Mouse (Mus musculus): ENCODE results near the gene Tbxas1. TPM values are rescaled to one million over a fixed set of nuclear protein-coding genes. Genes with fewer than 3 reads are reported as not detected.
A peak's percentile ranks its signal among the peaks of the same experiment; 100 is the strongest.

Gene Tbxas1
- polyA plus RNA-seq, 1 experiment from 2014 or later, result 3.4 TPM

- peaks cover 9% of the 10 kb centered on the region; the same call in 1 of the 2 replicates for H3K4me1 ChIP-seq (ENCODE audit: insufficient read depth)
- no peak overlapping the region for H3K9ac ChIP-seq
- no peaks in the 10 kb centered on the region for H3K9me3 ChIP-seq (ENCODE audit: low read depth, low read length)
- H3K4me2 ChIP-seq, result no peak overlapping the region
- H3K27ac ChIP-seq (ENCODE audit: low read depth), result no peak overlapping the region
- DNase-seq (peak; percentile 51), ATAC-seq (ENCODE audit: insufficient read depth) (peak; percentile 62; the same call in 1 of the 2 replicates)
- H3K27me3 ChIP-seq (ENCODE audit: insufficient read depth, low read length), result no peaks in the 10 kb centered on the region
- no peaks in the 10 kb centered on the region for H3K36me3 ChIP-seq (ENCODE audit: insufficient read depth)
- TF ChIP-seq CTCF (IDR thresholded peaks at IDR 0.05; ENCODE audit: low read depth), result no peak
- H3K4me3 ChIP-seq (ENCODE audit: low read depth, low read length), result no peak overlapping the region
- WGBS, result 16% methylated on average over 12 of the region's 12 CpGs
These were observed 184.6 kb downstream of the Tbxas1 start for GRCm38 (mm10) chr6:39059547-39060497.

DNA sequence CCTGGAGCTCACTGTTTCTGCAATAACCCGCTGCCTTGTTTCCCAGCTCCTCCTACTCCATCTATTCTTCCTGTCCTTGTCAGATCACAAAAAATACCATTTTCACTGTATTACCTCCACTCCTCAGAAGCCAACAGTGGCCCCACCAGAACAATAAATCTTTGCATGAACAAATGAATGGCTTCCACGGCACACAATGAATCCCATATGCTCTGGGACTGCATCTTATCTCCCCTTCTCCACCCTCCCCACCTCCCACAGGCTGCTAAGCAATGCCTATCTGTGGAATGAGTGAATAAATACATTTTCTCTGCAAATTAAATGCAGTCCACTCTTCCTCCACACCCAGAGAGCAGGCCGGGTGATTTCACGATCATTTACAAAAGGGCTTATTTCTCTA is 186.0 kb downstream of the Tbxas1 start:
- WGBS, result 31% methylated on average over 4 of the region's 4 CpGs
- ATAC-seq (ENCODE audit: insufficient read depth) (no peak), DNase-seq (no peak)
- peaks cover 9% of the 10 kb centered on the region; the same call in 1 of the 2 replicates for H3K4me1 ChIP-seq (ENCODE audit: insufficient read depth)
- no peak for TF ChIP-seq CTCF (IDR thresholded peaks at IDR 0.05; ENCODE audit: low read depth)
- H3K4me3 ChIP-seq (ENCODE audit: low read depth, low read length), result no peak overlapping the region
- no peak overlapping the region for H3K9ac ChIP-seq
- H3K27me3 ChIP-seq (ENCODE audit: insufficient read depth, low read length), result no peaks in the 10 kb centered on the region
- H3K4me2 ChIP-seq, result no peak overlapping the region
- no peaks in the 10 kb centered on the region for H3K36me3 ChIP-seq (ENCODE audit: insufficient read depth)
- H3K27ac ChIP-seq (ENCODE audit: low read depth), result no peak overlapping the region
- H3K9me3 ChIP-seq (ENCODE audit: low read depth, low read length), result no peaks in the 10 kb centered on the region

DNA sequence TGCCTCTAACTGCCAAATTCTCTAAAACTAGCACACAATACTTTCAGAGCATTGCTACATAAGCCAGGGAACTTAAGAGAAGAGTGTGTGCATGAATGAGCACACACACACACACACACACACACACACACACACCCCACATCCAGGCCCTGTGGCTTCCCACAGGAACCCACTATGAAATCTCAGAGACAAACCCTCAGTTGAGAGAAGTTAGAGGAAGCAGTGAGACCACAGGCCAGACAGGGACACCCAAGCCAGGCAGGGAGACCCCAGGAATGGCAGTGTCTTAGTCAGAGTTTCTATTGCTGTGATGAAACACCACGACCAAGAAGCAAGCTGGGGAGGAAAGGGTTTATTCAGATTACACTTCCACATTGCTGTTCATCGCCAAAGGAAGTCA is 188.3 kb downstream of the Tbxas1 start:
- TF ChIP-seq CTCF (IDR thresholded peaks at IDR 0.05; ENCODE audit: low read depth), result no peak
- no peaks in the 10 kb centered on the region for H3K27me3 ChIP-seq (ENCODE audit: insufficient read depth, low read length)
- H3K27ac ChIP-seq (ENCODE audit: low read depth), result no peak overlapping the region
- peaks cover 9% of the 10 kb centered on the region; the same call in 1 of the 2 replicates for H3K4me1 ChIP-seq (ENCODE audit: insufficient read depth)
- no peak overlapping the region for H3K9ac ChIP-seq
- WGBS, result 55% methylated on average over 2 of the region's 2 CpGs
- H3K4me3 ChIP-seq (ENCODE audit: low read depth, low read length), result no peak overlapping the region
- no peaks in the 10 kb centered on the region for H3K9me3 ChIP-seq (ENCODE audit: low read depth, low read length)
- H3K4me2 ChIP-seq, result no peak overlapping the region
- ATAC-seq (ENCODE audit: insufficient read depth) (no peak), DNase-seq (no peak)
- H3K36me3 ChIP-seq (ENCODE audit: insufficient read depth), result no peaks in the 10 kb centered on the region

- ATAC-seq (ENCODE audit: insufficient read depth), result peak; percentile 74
- Histone ChIP-seq H3K27me3 (ENCODE audit: insufficient read depth, low read length) (no peaks in the 10 kb centered on the region), H3K36me3 (ENCODE audit: insufficient read depth) (no peaks in the 10 kb centered on the region), H3K4me3 (ENCODE audit: low read depth, low read length) (no peak overlapping the region), H3K27ac (ENCODE audit: low read depth) (no peak overlapping the region), H3K9me3 (ENCODE audit: low read depth, low read length) (no peaks in the 10 kb centered on the region), H3K4me1 (ENCODE audit: insufficient read depth) (no peaks in the 10 kb centered on the region), H3K9ac (no peak overlapping the region), H3K4me2 (no peak overlapping the region)
- peak; percentile 95 for DNase-seq
- TF ChIP-seq CTCF (IDR thresholded peaks at IDR 0.05; ENCODE audit: low read depth), result peak; percentile 91
- WGBS, result 35% methylated on average over 12 of the region's 12 CpGs
These were observed 191.9 kb downstream of the Tbxas1 start for GRCm38 (mm10) chr6:39066935-39067578.

GRCm38 (mm10) chr6:39072664-39073063 is 197.5 kb downstream of the Tbxas1 start:
- no peak for TF ChIP-seq CTCF (IDR thresholded peaks at IDR 0.05; ENCODE audit: low read depth)
- Histone ChIP-seq H3K4me3 (ENCODE audit: low read depth, low read length) (no peak overlapping the region), H3K9ac (no peak overlapping the region), H3K27ac (ENCODE audit: low read depth) (no peak overlapping the region), H3K9me3 (ENCODE audit: low read depth, low read length) (no peaks in the 10 kb centered on the region), H3K4me1 (ENCODE audit: insufficient read depth) (no peaks in the 10 kb centered on the region), H3K27me3 (ENCODE audit: insufficient read depth, low read length) (no peaks in the 10 kb centered on the region), H3K4me2 (no peak overlapping the region), H3K36me3 (ENCODE audit: insufficient read depth) (no peaks in the 10 kb centered on the region)
- ATAC-seq (ENCODE audit: insufficient read depth) (no peak), DNase-seq (no peak)
- 47% methylated on average over 5 of the region's 5 CpGs for WGBS

- H3K27me3 ChIP-seq (ENCODE audit: insufficient read depth, low read length), result no peaks in the 10 kb centered on the region
- no peak overlapping the region for H3K4me2 ChIP-seq
- no peak for TF ChIP-seq CTCF (IDR thresholded peaks at IDR 0.05; ENCODE audit: low read depth)
- H3K4me3 ChIP-seq (ENCODE audit: low read depth, low read length), result no peak overlapping the region
- no peak for DNase-seq
- H3K36me3 ChIP-seq (ENCODE audit: insufficient read depth), result no peaks in the 10 kb centered on the region
- no peak overlapping the region for H3K27ac ChIP-seq (ENCODE audit: low read depth)
- no peaks in the 10 kb centered on the region for H3K4me1 ChIP-seq (ENCODE audit: insufficient read depth)
- ATAC-seq (ENCODE audit: insufficient read depth), result no peak
- no peaks in the 10 kb centered on the region for H3K9me3 ChIP-seq (ENCODE audit: low read depth, low read length)
- no peak overlapping the region for H3K9ac ChIP-seq
These were observed 199.0 kb downstream of the Tbxas1 start for GRCm38 (mm10) chr6:39074186-39074585.

DNA sequence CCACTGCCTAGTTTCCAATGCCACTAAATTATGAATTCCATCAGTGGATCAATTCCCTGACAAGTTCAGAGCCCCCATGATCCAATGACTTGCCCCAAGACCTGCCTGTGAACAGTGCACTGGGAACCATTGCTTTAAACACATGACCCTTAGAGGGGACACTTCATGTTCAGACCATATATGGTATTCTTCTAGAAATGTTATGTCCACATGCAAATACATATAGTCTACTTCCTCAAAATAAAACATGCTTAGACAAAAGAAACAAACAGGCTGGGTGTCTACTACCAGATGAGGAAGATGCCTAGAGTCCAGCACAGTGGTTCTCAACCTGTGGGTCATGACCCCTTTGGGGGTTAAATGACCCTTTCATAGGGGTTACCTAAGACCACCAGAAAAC is 201.3 kb downstream of the Tbxas1 start:
- TF ChIP-seq CTCF (IDR thresholded peaks at IDR 0.05; ENCODE audit: low read depth), result no peak
- no peak overlapping the region for H3K9ac ChIP-seq

More for the DNA sequence above, 201.3 kb downstream of the Tbxas1 start:
- Histone ChIP-seq H3K4me1 (ENCODE audit: insufficient read depth) (no peaks in the 10 kb centered on the region), H3K27me3 (ENCODE audit: insufficient read depth, low read length) (no peaks in the 10 kb centered on the region), H3K36me3 (ENCODE audit: insufficient read depth) (no peaks in the 10 kb centered on the region), H3K4me2 (no peak overlapping the region), H3K4me3 (ENCODE audit: low read depth, low read length) (no peak overlapping the region), H3K9me3 (ENCODE audit: low read depth, low read length) (no peaks in the 10 kb centered on the region), H3K27ac (ENCODE audit: low read depth) (no peak overlapping the region)
- no peak for DNase-seq
- ATAC-seq (ENCODE audit: insufficient read depth), result no peak

All from lung, embryonic 14.5 days (tissue).